Mouse (Mus musculus): ENCODE results near the gene Numbl. TPM values are rescaled to one million over a fixed set of nuclear protein-coding genes. Genes with fewer than 3 reads are reported as not detected.
A peak's percentile ranks its signal among the peaks of the same experiment; 100 is the strongest.

Numbl gene
- total and polyA plus RNA-seq, 2 experiments from 2014 or later, result 6.2 to 15.9 TPM

- peaks cover 7% of the 10 kb centered on the region for H3K36me3 ChIP-seq (replicated peaks; ENCODE audit: control insufficient read depth, insufficient read depth, low read length)
- H3K9me3 ChIP-seq (replicated peaks; ENCODE audit: control insufficient read depth, low read length), result peaks cover 8% of the 10 kb centered on the region
- 19% methylated on average over 17 of the region's 17 CpGs for WGBS
- peaks cover 20% of the 10 kb centered on the region for H3K27me3 ChIP-seq (ENCODE audit: control insufficient read depth, insufficient read depth, low read length)
- no peak overlapping the region for H3K27ac ChIP-seq (ENCODE audit: low read depth)
- TF ChIP-seq CTCF (IDR thresholded peaks at IDR 0.05; ENCODE audit: low read depth) (no peak), EP300 (IDR thresholded peaks at IDR 0.05; ENCODE audit: low read depth) (peak; percentile 30; the same call in 1 of the 2 replicates)
- ATAC-seq (ENCODE audit: insufficient read depth, low read depth) (peak; percentile 80), DNase-seq (ENCODE audit: low spot score) (peak; percentile 76)
- H3K4me3 ChIP-seq (ENCODE audit: low read depth, low read length), result peak overlapping the region; percentile 25; the same call in 1 of the 2 replicates
- no peak overlapping the region for H3K9ac ChIP-seq (replicated peaks; ENCODE audit: low read depth, low read length)
- peaks cover 5% of the 10 kb centered on the region; the same call in 1 of the 2 replicates for H3K4me1 ChIP-seq (ENCODE audit: control insufficient read depth, insufficient read depth)
- H3K4me2 ChIP-seq (ENCODE audit: low read depth, low read length), result peak overlapping the region; percentile 49
These were observed 52.1 kb downstream of the Numbl start for GRCm38 (mm10) chr7:27310306-27310705.

- Histone ChIP-seq H3K36me3 (replicated peaks; ENCODE audit: control insufficient read depth, insufficient read depth, low read length) (peaks cover 7% of the 10 kb centered on the region), H3K4me3 (ENCODE audit: low read depth, low read length) (no peak overlapping the region), H3K9me3 (replicated peaks; ENCODE audit: control insufficient read depth, low read length) (peaks cover 8% of the 10 kb centered on the region), H3K9ac (replicated peaks; ENCODE audit: low read depth, low read length) (no peak overlapping the region), H3K27me3 (ENCODE audit: control insufficient read depth, insufficient read depth, low read length) (peaks cover 13% of the 10 kb centered on the region; the same call in 1 of the 2 replicates), H3K4me1 (ENCODE audit: control insufficient read depth, insufficient read depth) (peaks cover 5% of the 10 kb centered on the region; the same call in 1 of the 2 replicates), H3K4me2 (ENCODE audit: low read depth, low read length) (peak overlapping the region; percentile 49; the same call in 1 of the 2 replicates), H3K27ac (ENCODE audit: low read depth) (no peak overlapping the region)
- 38% methylated on average over 8 of the region's 8 CpGs for WGBS
- DNase-seq (ENCODE audit: low spot score) (no peak), ATAC-seq (ENCODE audit: insufficient read depth, low read depth) (no peak)
- TF ChIP-seq EP300 (IDR thresholded peaks at IDR 0.05; ENCODE audit: low read depth), result no peak
- TF ChIP-seq CTCF (IDR thresholded peaks at IDR 0.05; ENCODE audit: low read depth), result no peak
These were observed 52.8 kb downstream of the Numbl start for GRCm38 (mm10) chr7:27310996-27311535.

- DNase-seq (ENCODE audit: low spot score) (no peak), ATAC-seq (ENCODE audit: insufficient read depth, low read depth) (no peak)
- Histone ChIP-seq H3K9ac (replicated peaks; ENCODE audit: low read depth, low read length) (no peak overlapping the region), H3K4me1 (ENCODE audit: control insufficient read depth, insufficient read depth) (peaks cover 5% of the 10 kb centered on the region; the same call in 1 of the 2 replicates), H3K4me2 (ENCODE audit: low read depth, low read length) (no peak overlapping the region), H3K9me3 (replicated peaks; ENCODE audit: control insufficient read depth, low read length) (peaks cover 8% of the 10 kb centered on the region), H3K27me3 (ENCODE audit: control insufficient read depth, insufficient read depth, low read length) (peaks cover 6% of the 10 kb centered on the region; the same call in 1 of the 2 replicates), H3K36me3 (replicated peaks; ENCODE audit: control insufficient read depth, insufficient read depth, low read length) (peaks cover 7% of the 10 kb centered on the region), H3K27ac (ENCODE audit: low read depth) (no peak overlapping the region), H3K4me3 (ENCODE audit: low read depth, low read length) (no peak overlapping the region)
- TF ChIP-seq CTCF (IDR thresholded peaks at IDR 0.05; ENCODE audit: low read depth), result no peak
- 85% methylated on average over 12 of the region's 12 CpGs for WGBS
These were observed 53.5 kb downstream of the Numbl start for GRCm38 (mm10) chr7:27311651-27312284.

GRCm38 (mm10) chr7:27314393-27314792 is 56.2 kb downstream of the Numbl start:
- H3K27ac ChIP-seq (ENCODE audit: low read depth), result no peak overlapping the region
- 92% methylated on average over 3 of the region's 3 CpGs for WGBS
- H3K9me3 ChIP-seq (replicated peaks; ENCODE audit: control insufficient read depth, low read length), result peaks cover 8% of the 10 kb centered on the region
- no peak for DNase-seq (ENCODE audit: low spot score)
- H3K27me3 ChIP-seq (ENCODE audit: control insufficient read depth, insufficient read depth, low read length), result no peaks in the 10 kb centered on the region; the same call in 1 of the 2 replicates
- 0 out of 2 replicates have a peak, but pooled peaks cover 2% of the 10 kb centered on the region for H3K4me1 ChIP-seq (ENCODE audit: control insufficient read depth, insufficient read depth)
- TF ChIP-seq EP300 (IDR thresholded peaks at IDR 0.05; ENCODE audit: low read depth) (no peak), CTCF (IDR thresholded peaks at IDR 0.05; ENCODE audit: low read depth) (no peak)
- no peak for ATAC-seq (ENCODE audit: insufficient read depth, low read depth)
- H3K9ac ChIP-seq (replicated peaks; ENCODE audit: low read depth, low read length), result no peak overlapping the region
- H3K4me3 ChIP-seq (ENCODE audit: low read depth, low read length), result no peak overlapping the region
- no peak overlapping the region for H3K4me2 ChIP-seq (ENCODE audit: low read depth, low read length)
- peaks cover 7% of the 10 kb centered on the region for H3K36me3 ChIP-seq (replicated peaks; ENCODE audit: control insufficient read depth, insufficient read depth, low read length)

- peak overlapping the region; percentile 6; the same call in 1 of the 2 replicates for H3K27ac ChIP-seq (ENCODE audit: low read depth)
- peaks cover 3% of the 10 kb centered on the region for H3K27me3 ChIP-seq (ENCODE audit: control insufficient read depth, insufficient read depth, low read length)
These were observed 57.7 kb downstream of the Numbl start for GRCm38 (mm10) chr7:27315958-27316357.

More at GRCm38 (mm10) chr7:27315958-27316357, 57.7 kb downstream of the Numbl start:
- Histone ChIP-seq H3K9ac (replicated peaks; ENCODE audit: low read depth, low read length) (no peak overlapping the region), H3K4me1 (ENCODE audit: control insufficient read depth, insufficient read depth) (no peaks in the 10 kb centered on the region), H3K36me3 (replicated peaks; ENCODE audit: control insufficient read depth, insufficient read depth, low read length) (peaks cover 7% of the 10 kb centered on the region), H3K4me3 (ENCODE audit: low read depth, low read length) (no peak overlapping the region), H3K4me2 (ENCODE audit: low read depth, low read length) (no peak overlapping the region), H3K9me3 (replicated peaks; ENCODE audit: control insufficient read depth, low read length) (peaks cover 8% of the 10 kb centered on the region)
- no peak for TF ChIP-seq CTCF (IDR thresholded peaks at IDR 0.05; ENCODE audit: low read depth)
- TF ChIP-seq EP300 (IDR thresholded peaks at IDR 0.05; ENCODE audit: low read depth), result no peak
- DNase-seq (ENCODE audit: low spot score) (no peak), ATAC-seq (ENCODE audit: insufficient read depth, low read depth) (peak; percentile 51)
- 40% methylated on average over 7 of the region's 7 CpGs for WGBS

Data from heart, postnatal 0 days (tissue).